Mouse (Mus musculus): ENCODE data around the gene Fgf4. TPM values are rescaled to one million over a fixed set of nuclear protein-coding genes. Genes with fewer than 3 reads are reported as not detected.

Gene Fgf4
- polyA plus RNA-seq (2015; fragmentation: Nextera tagmentation; extraction: Ambion mirVana): not detected in 2 replicates

DNA sequence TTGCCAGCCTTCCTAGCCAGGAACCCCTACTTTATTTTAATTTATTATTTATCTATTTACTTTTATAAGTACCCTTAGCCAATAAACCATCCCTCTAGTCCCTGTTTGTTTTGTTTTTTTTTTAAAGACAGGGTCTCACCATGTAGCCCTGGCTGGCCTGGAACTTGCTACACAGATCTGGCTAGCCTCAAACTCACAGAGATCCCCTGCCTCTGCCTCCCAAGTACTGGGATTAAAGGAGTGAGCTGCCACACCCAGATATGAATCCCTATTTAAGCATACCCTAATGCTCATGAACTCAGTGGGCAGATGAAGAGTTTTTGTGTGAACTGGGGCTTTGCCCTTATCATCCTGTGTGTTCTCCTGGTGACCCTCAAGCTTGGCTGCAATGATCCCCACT lies at the start of gene Fgf4:
Fgf4 (plus strand) TSS at position 301 of the 400 bp plus-strand sequence.
- no peaks in the 10 kb centered on the region for H3K36me3 ChIP-seq (replicated peaks; ENCODE audit: insufficient read depth, low read length)
- H3K27me3 ChIP-seq (ENCODE audit: insufficient read depth, low read length): peaks cover 3% of the 10 kb centered on the region; the same call in 1 of the 2 replicates
- TF ChIP-seq EP300 (IDR thresholded peaks at IDR 0.05; ENCODE audit: low read depth) (no peak), CTCF (IDR thresholded peaks at IDR 0.05; ENCODE audit: low read depth) (no peak)
- H3K9me3 ChIP-seq (ENCODE audit: low read length): no peaks in the 10 kb centered on the region
- no peak within 1 kb of the TSS for H3K4me3 ChIP-seq (ENCODE audit: low read depth, low read length)
- H3K4me2 ChIP-seq (ENCODE audit: low read depth, low read length): no peak within 1 kb of the TSS
- ATAC-seq (no peak), DNase-seq (no peak)
- no peaks in the 10 kb centered on the region for H3K4me1 ChIP-seq (ENCODE audit: insufficient read depth)
- H3K27ac ChIP-seq (ENCODE audit: low read depth): no peak within 1 kb of the TSS
- H3K9ac ChIP-seq (replicated peaks): no peak within 1 kb of the TSS

DNA sequence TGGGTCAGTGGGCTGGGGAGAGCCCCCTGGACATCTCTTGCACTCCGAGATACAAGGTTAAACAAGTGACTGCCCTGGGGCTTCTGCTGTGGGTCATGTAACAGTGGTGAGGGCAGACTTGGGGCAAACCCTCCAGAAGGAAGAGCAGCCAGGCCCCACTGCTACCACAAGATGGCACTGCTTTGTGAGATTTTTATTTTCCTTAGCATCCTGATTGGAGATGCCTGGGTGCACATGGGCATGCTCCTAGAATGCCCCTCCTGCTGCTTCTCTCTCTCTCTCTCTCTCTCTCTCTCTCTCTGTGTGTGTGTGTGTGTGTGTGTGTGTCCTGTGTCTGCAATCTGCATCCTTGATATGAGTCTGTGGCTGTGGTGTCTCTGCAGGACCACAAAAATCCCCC lies 48.7 kb upstream of the Fgf4 start:
- Histone ChIP-seq H3K4me2 (ENCODE audit: low read depth, low read length) (no peak overlapping the region), H3K4me3 (ENCODE audit: low read depth, low read length) (no peak overlapping the region), H3K9ac (replicated peaks) (no peak overlapping the region), H3K27me3 (ENCODE audit: insufficient read depth, low read length) (no peaks in the 10 kb centered on the region), H3K27ac (ENCODE audit: low read depth) (no peak overlapping the region), H3K9me3 (ENCODE audit: low read length) (no peaks in the 10 kb centered on the region), H3K4me1 (ENCODE audit: insufficient read depth) (peaks cover 3% of the 10 kb centered on the region; the same call in 1 of the 2 replicates), H3K36me3 (replicated peaks; ENCODE audit: insufficient read depth, low read length) (no peaks in the 10 kb centered on the region)
- peak; percentile 65 for TF ChIP-seq CTCF (IDR thresholded peaks at IDR 0.05; ENCODE audit: low read depth)
- no peak for TF ChIP-seq EP300 (IDR thresholded peaks at IDR 0.05; ENCODE audit: low read depth)
- whole genome bisulfite sequencing (ENCODE audit: insufficient replicate concordance): 38% methylated on average over 1 of the region's 1 CpGs
- ATAC-seq: no peak
- DNase-seq: no peak

DNA sequence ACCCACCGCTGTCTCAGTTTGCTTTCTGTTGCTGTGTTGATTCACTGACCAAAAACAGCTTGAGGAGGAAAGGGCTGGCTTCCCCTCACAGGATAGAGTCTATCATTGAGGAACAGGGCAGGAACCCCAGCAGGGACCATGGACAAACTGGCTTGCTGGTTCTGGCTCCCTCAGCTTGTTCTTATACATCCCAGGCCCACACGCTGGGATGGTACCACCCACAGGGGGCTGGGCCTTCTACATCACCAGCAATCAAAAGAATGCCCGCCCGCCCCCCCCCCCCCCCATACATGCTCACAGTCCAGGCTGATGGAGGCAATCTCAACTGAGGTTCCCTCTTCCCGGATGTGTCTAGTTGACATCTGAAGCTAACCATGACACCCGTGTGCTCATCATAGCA lies 40.1 kb upstream of the Fgf4 start:
- 64% methylated on average over 6 of the region's 6 CpGs for WGBS (ENCODE audit: insufficient replicate concordance)
- Histone ChIP-seq H3K9ac (replicated peaks) (no peak overlapping the region), H3K9me3 (ENCODE audit: low read length) (no peaks in the 10 kb centered on the region), H3K27me3 (ENCODE audit: insufficient read depth, low read length) (no peaks in the 10 kb centered on the region), H3K4me2 (ENCODE audit: low read depth, low read length) (no peak overlapping the region), H3K36me3 (replicated peaks; ENCODE audit: insufficient read depth, low read length) (no peaks in the 10 kb centered on the region), H3K27ac (ENCODE audit: low read depth) (no peak overlapping the region), H3K4me3 (ENCODE audit: low read depth, low read length) (no peak overlapping the region), H3K4me1 (ENCODE audit: insufficient read depth) (no peaks in the 10 kb centered on the region)
- TF ChIP-seq CTCF (IDR thresholded peaks at IDR 0.05; ENCODE audit: low read depth): no peak
- no peak for TF ChIP-seq EP300 (IDR thresholded peaks at IDR 0.05; ENCODE audit: low read depth)
- DNase-seq (no peak), ATAC-seq (no peak)

DNA sequence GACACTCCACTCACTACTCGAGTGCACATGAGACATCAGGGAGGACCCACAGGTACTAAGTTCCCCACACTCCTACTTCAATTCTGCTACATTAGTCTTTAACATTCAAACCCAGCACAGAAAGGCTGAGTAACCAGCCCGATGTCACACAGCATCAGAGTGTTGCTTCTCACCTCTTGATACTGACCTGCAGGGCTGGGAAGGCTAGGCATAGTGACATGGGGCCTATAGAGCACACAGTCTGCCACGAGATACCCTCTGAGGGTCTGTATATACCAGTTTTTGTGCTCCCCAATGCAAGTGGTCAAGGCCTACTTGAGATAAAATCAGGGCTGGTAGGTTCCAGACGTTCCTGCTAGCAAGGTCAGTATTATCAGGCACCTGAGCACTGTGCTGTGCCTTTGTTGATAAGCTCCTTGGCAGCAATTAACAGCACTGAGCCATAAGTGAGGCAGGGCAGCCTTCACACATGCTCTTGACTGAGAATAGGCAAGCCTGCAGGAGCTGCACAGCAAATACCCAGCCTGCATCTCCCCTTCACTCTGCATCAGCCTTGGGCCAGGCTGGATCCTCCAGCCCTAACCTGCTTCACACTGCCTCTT lies 39.1 kb upstream of the Fgf4 start:
- no peak overlapping the region for H3K27ac ChIP-seq (ENCODE audit: low read depth)
- 46% methylated on average over 4 of the region's 4 CpGs for WGBS (ENCODE audit: insufficient replicate concordance)
- TF ChIP-seq CTCF (IDR thresholded peaks at IDR 0.05; ENCODE audit: low read depth) (no peak), EP300 (IDR thresholded peaks at IDR 0.05; ENCODE audit: low read depth) (peak; percentile 44; the same call in 1 of the 2 replicates)
- no peak overlapping the region for H3K9ac ChIP-seq (replicated peaks)
- no peaks in the 10 kb centered on the region for H3K9me3 ChIP-seq (ENCODE audit: low read length)
- ATAC-seq (no peak), DNase-seq (no peak)
- no peaks in the 10 kb centered on the region for H3K4me1 ChIP-seq (ENCODE audit: insufficient read depth)
- no peak overlapping the region for H3K4me2 ChIP-seq (ENCODE audit: low read depth, low read length)
- no peaks in the 10 kb centered on the region for H3K36me3 ChIP-seq (replicated peaks; ENCODE audit: insufficient read depth, low read length)
- H3K27me3 ChIP-seq (ENCODE audit: insufficient read depth, low read length): no peaks in the 10 kb centered on the region
- no peak overlapping the region for H3K4me3 ChIP-seq (ENCODE audit: low read depth, low read length)

DNA sequence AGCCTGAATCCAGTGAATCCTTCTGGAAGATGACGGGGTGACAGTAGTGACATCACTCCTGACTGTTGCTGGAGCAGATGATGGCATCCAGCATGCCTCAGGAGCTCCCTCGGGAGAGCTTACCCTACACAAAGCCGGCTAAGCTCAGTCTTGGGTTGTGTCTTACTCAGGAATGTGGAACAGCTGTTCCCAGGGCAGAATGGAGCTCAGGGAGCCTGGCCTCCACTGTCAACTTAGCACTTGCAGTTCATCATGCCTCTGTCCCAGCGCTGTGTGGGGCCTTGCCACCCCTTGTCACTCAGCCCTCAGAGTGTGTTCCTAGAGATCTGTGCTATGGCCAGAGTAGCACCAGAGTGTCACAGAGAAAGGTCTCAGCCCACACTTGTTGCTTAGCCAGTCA lies 35.6 kb upstream of the Fgf4 start:
- H3K4me1 ChIP-seq (ENCODE audit: insufficient read depth): no peaks in the 10 kb centered on the region
- H3K9me3 ChIP-seq (ENCODE audit: low read length): no peaks in the 10 kb centered on the region
- no peak overlapping the region for H3K27ac ChIP-seq (ENCODE audit: low read depth)
- no peak overlapping the region for H3K4me3 ChIP-seq (ENCODE audit: low read depth, low read length)
- WGBS (ENCODE audit: insufficient replicate concordance): 60% methylated on average over 4 of the region's 4 CpGs
- no peak overlapping the region for H3K9ac ChIP-seq (replicated peaks)
- no peaks in the 10 kb centered on the region for H3K27me3 ChIP-seq (ENCODE audit: insufficient read depth, low read length)
- DNase-seq: no peak
- TF ChIP-seq CTCF (IDR thresholded peaks at IDR 0.05; ENCODE audit: low read depth): no peak
- TF ChIP-seq EP300 (IDR thresholded peaks at IDR 0.05; ENCODE audit: low read depth): no peak
- ATAC-seq: no peak
- H3K4me2 ChIP-seq (ENCODE audit: low read depth, low read length): no peak overlapping the region
- H3K36me3 ChIP-seq (replicated peaks; ENCODE audit: insufficient read depth, low read length): no peaks in the 10 kb centered on the region

DNA sequence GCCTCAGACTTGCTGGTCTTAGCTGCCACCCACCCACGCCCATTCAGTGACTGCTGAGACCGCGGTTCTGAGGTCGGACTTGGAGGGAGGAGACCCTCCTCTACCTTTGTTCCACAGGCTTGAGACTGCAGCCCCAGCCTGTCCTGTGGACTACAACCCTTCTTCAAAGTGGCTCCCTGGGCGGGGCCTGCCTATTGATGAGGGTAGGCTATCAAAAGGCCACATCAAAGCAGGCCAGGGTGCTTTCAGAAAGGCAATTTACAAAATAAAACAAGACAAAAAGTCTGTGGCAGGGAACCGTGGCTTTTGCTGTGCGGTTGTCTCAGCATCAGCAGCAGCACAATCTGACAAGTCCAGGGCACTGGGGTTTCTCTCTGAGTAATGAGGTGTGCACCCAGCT lies 25.3 kb upstream of the Fgf4 start:
- 51% methylated on average over 7 of the region's 7 CpGs for WGBS (ENCODE audit: insufficient replicate concordance)
- Histone ChIP-seq H3K4me2 (ENCODE audit: low read depth, low read length) (no peak overlapping the region), H3K9ac (replicated peaks) (no peak overlapping the region), H3K9me3 (ENCODE audit: low read length) (no peaks in the 10 kb centered on the region), H3K4me1 (ENCODE audit: insufficient read depth) (no peaks in the 10 kb centered on the region), H3K4me3 (ENCODE audit: low read depth, low read length) (no peak overlapping the region), H3K36me3 (replicated peaks; ENCODE audit: insufficient read depth, low read length) (no peaks in the 10 kb centered on the region), H3K27me3 (ENCODE audit: insufficient read depth, low read length) (no peaks in the 10 kb centered on the region), H3K27ac (ENCODE audit: low read depth) (no peak overlapping the region)
- ATAC-seq (no peak), DNase-seq (no peak)
- TF ChIP-seq EP300 (IDR thresholded peaks at IDR 0.05; ENCODE audit: low read depth) (no peak), CTCF (IDR thresholded peaks at IDR 0.05; ENCODE audit: low read depth) (no peak)

DNA sequence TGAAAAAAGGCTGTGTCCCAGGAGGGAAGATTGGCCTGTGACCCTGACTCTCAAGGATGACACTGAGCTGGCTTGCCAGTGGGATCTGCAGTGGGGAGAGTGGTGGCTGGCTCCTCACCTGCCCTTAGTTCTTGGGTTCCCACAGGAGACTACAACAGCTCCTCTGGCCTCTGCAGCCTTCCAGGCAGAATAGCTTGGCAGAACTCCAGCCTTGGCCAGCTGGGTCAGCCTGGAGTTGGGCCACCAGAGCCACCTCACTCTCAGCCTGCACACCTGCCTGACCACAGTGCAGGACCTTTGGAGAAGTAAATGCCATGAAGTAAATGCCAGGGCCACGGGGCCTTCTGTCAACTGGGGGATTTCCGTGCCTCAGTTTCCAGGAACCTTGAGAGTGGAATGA lies 23.2 kb upstream of the Fgf4 start:
- Histone ChIP-seq H3K4me3 (ENCODE audit: low read depth, low read length) (no peak overlapping the region), H3K9me3 (ENCODE audit: low read length) (no peaks in the 10 kb centered on the region), H3K4me1 (ENCODE audit: insufficient read depth) (no peaks in the 10 kb centered on the region), H3K9ac (replicated peaks) (no peak overlapping the region), H3K4me2 (ENCODE audit: low read depth, low read length) (no peak overlapping the region), H3K27me3 (ENCODE audit: insufficient read depth, low read length) (no peaks in the 10 kb centered on the region), H3K36me3 (replicated peaks; ENCODE audit: insufficient read depth, low read length) (no peaks in the 10 kb centered on the region), H3K27ac (ENCODE audit: low read depth) (no peak overlapping the region)
- 88% methylated on average over 2 of the region's 2 CpGs for WGBS (ENCODE audit: insufficient replicate concordance)
- no peak for ATAC-seq
- no peak for TF ChIP-seq EP300 (IDR thresholded peaks at IDR 0.05; ENCODE audit: low read depth)
- TF ChIP-seq CTCF (IDR thresholded peaks at IDR 0.05; ENCODE audit: low read depth): no peak
- DNase-seq: no peak
